ENCODE assay signal across 10 mouse cellular contexts in the genomic region with DNA sequence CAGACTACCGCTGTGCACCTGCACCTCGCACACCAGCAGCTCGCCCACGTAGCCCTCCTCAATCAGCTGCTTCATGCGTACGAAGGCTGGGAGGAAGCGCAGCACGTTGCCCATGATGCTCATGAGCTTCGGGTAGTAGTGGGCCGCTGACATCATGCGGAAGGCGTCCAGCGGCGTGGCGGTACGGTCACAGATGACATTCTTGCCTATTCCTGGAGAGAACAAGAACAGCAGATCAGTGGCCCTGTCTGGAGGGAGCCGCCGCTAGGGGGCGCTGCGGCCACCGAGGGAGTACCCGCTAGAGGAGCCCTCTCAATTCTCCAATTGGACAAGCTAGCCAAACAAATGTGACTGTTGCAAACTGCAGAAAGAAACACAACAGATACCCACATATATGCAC. TPM values are rescaled to one million over a fixed set of nuclear protein-coding genes. Genes with fewer than 3 reads are reported as not detected.
DNase-seq lines count a peak whose midpoint lies in the region; ATAC-seq lines count a peak whose summit lies in the region.
"Had no signal": no experiment of that assay in that cellular context is flagged by ENCODE, and none has a peak within 500 bp of the region (broad histone marks: within the 10 kb centered on the region; RNA-seq: fewer than 3 reads in every experiment).

No protein-coding gene starts in this region.

- H3K36me3 ChIP-seq in hindbrain, embryonic 10.5 days, result no peaks in the 10 kb centered on the region
- no peaks in the 10 kb centered on the region for H3K36me3 ChIP-seq in hindbrain, embryonic 12.5 days
- no peaks in the 10 kb centered on the region for H3K36me3 ChIP-seq in embryonic facial prominence, embryonic 11.5 days (replicated peaks; ENCODE audit: control insufficient read depth, insufficient read depth, low read depth, low read length)
- no peaks in the 10 kb centered on the region for H3K36me3 ChIP-seq in midbrain, embryonic 16.5 days (ENCODE audit: control insufficient read depth, insufficient read depth, low read length)
- H3K36me3 ChIP-seq: heart, embryonic 15.5 days had no signal

- no peak for ATAC-seq in hindbrain, embryonic 12.5 days (ENCODE audit: low FRiP score)
- ATAC-seq in activated CD4-positive, CD25-positive, alpha-beta regulatory T cell, adult 4 months, result peak; percentile 30
- 0 out of 2 replicates have a peak, but pooled peaks have one; percentile 6 for ATAC-seq in embryonic facial prominence, embryonic 11.5 days (replicated peaks; ENCODE audit: insufficient number of reproducible peaks, low FRiP score, low TSS enrichment, low read depth)
- ATAC-seq in midbrain, embryonic 16.5 days, result 0 out of 2 replicates have a peak, but pooled peaks have one; percentile 38

- no peaks in the 10 kb centered on the region for H3K9me3 ChIP-seq in hindbrain, embryonic 10.5 days
- no peaks in the 10 kb centered on the region for H3K9me3 ChIP-seq in hindbrain, embryonic 12.5 days (replicated peaks)
- H3K9me3 ChIP-seq in embryonic facial prominence, embryonic 11.5 days (replicated peaks; ENCODE audit: control insufficient read depth, low read length), result no peaks in the 10 kb centered on the region
- H3K9me3 ChIP-seq in midbrain, embryonic 16.5 days (replicated peaks; ENCODE audit: control insufficient read depth, low read length, poor library complexity, severe bottlenecking), result no peaks in the 10 kb centered on the region
- H3K9me3 ChIP-seq: heart, embryonic 15.5 days had no signal

- H3K9ac ChIP-seq in hindbrain, embryonic 12.5 days, result no peak overlapping the region
- no peak overlapping the region for H3K9ac ChIP-seq in embryonic facial prominence, embryonic 11.5 days (replicated peaks; ENCODE audit: low read length)
- no peak overlapping the region for H3K9ac ChIP-seq in midbrain, embryonic 16.5 days (ENCODE audit: low read depth, low read length)
- H3K9ac ChIP-seq: heart, embryonic 15.5 days had no signal

- H3K4me1 ChIP-seq in hindbrain, embryonic 10.5 days (replicated peaks), result peaks cover 4% of the 10 kb centered on the region; the same call in 1 of the 2 replicates
- no peaks in the 10 kb centered on the region for H3K4me1 ChIP-seq in hindbrain, embryonic 12.5 days
- H3K4me1 ChIP-seq in embryonic facial prominence, embryonic 11.5 days (ENCODE audit: control insufficient read depth, insufficient read depth, low read length), result no peaks in the 10 kb centered on the region
- H3K4me1 ChIP-seq in midbrain, embryonic 16.5 days (ENCODE audit: control insufficient read depth, insufficient read depth, low read length), result no peaks in the 10 kb centered on the region

- H3K27me3 ChIP-seq in hindbrain, embryonic 10.5 days (ENCODE audit: insufficient read depth, poor library complexity, severe bottlenecking), result no peaks in the 10 kb centered on the region
- no peaks in the 10 kb centered on the region for H3K27me3 ChIP-seq in hindbrain, embryonic 12.5 days
- H3K27me3 ChIP-seq in embryonic facial prominence, embryonic 11.5 days (ENCODE audit: control insufficient read depth, insufficient read depth, low read length), result no peaks in the 10 kb centered on the region
- no peaks in the 10 kb centered on the region for H3K27me3 ChIP-seq in midbrain, embryonic 16.5 days (ENCODE audit: control insufficient read depth, insufficient read depth, low read depth, low read length)

- no peak overlapping the region for H3K27ac ChIP-seq in hindbrain, embryonic 10.5 days
- no peak overlapping the region for H3K27ac ChIP-seq in hindbrain, embryonic 12.5 days
- H3K27ac ChIP-seq in embryonic facial prominence, embryonic 11.5 days (replicated peaks; ENCODE audit: low read depth, low read length), result no peak overlapping the region
- no peak overlapping the region for H3K27ac ChIP-seq in midbrain, embryonic 16.5 days (ENCODE audit: low read length)
- H3K27ac ChIP-seq: heart, embryonic 15.5 days had no signal

- 0 out of 2 replicates have a peak overlapping the region, but pooled peaks have one; percentile 14 for H3K4me3 ChIP-seq in hindbrain, embryonic 10.5 days
- no peak overlapping the region for H3K4me3 ChIP-seq in hindbrain, embryonic 12.5 days
- H3K4me3 ChIP-seq in embryonic facial prominence, embryonic 11.5 days (ENCODE audit: low read depth, low read length), result no peak overlapping the region
- H3K4me3 ChIP-seq in midbrain, embryonic 16.5 days (ENCODE audit: low read depth, low read length), result no peak overlapping the region
- H3K4me3 ChIP-seq: heart, embryonic 15.5 days; myocyte had no signal

- WGBS in hindbrain, embryonic 10.5 days, result 34% methylated on average over 22 of the region's 22 CpGs
- 44% methylated on average over 22 of the region's 22 CpGs for WGBS in hindbrain, embryonic 12.5 days
- 44% methylated on average over 22 of the region's 22 CpGs for WGBS in embryonic facial prominence, embryonic 11.5 days
- WGBS in midbrain, embryonic 16.5 days, result 45% methylated on average over 22 of the region's 22 CpGs

- DNase-seq in hindbrain, embryonic 10.5 days (ENCODE audit: low spot score), result peak; percentile 64
- DNase-seq in A20 (ENCODE audit: low read depth, low spot score), result peak; percentile 45
- peak; percentile 61 for DNase-seq in embryonic facial prominence, embryonic 11.5 days (ENCODE audit: low spot score)
- peak; percentile 31 to 80 for DNase-seq in kidney, postnatal 36 days
- no peak for DNase-seq in spleen, adult 12 weeks (ENCODE audit: low spot score)

- no peak overlapping the region for H3K4me2 ChIP-seq in hindbrain, embryonic 12.5 days (replicated peaks)
- no peak overlapping the region for H3K4me2 ChIP-seq in embryonic facial prominence, embryonic 11.5 days (ENCODE audit: low read depth, low read length)
- H3K4me2 ChIP-seq in midbrain, embryonic 16.5 days (ENCODE audit: low read length), result no peak overlapping the region
- H3K4me2 ChIP-seq: heart, embryonic 15.5 days had no signal

RNA-seq across cellular contexts. Expression of a gene that starts 29.7 kb away (rescaled TPM):
- polyA plus RNA-seq in hindbrain, embryonic 10.5 days (2016; fragmentation: Nextera tagmentation; extraction: Ambion mirVana), result 62.8 and 73.2 TPM in 2 replicates
- polyA plus RNA-seq in hindbrain, embryonic 12.5 days (2016; fragmentation: Nextera tagmentation; extraction: Ambion mirVana), result 73.2 and 74.9 TPM in 2 replicates
- polyA plus RNA-seq in activated CD4-positive, CD25-positive, alpha-beta regulatory T cell, adult 4 months (2017; shearing (Covaris generic)), result 10 to 100 TPM; 14.1 to 14.3 TPM
- polyA plus RNA-seq in embryonic facial prominence, embryonic 11.5 days (2014; fragmentation: Nextera tagmentation; extraction: Ambion mirVana), result 71.5 and 72.9 TPM in 2 replicates
- polyA plus RNA-seq in midbrain, embryonic 16.5 days (2015; fragmentation: Nextera tagmentation; extraction: Ambion mirVana), result 84.0 and 91.8 TPM in 2 replicates
